Mouse (Mus musculus): Measurements from ENCODE around the gene Faah.

DNA sequence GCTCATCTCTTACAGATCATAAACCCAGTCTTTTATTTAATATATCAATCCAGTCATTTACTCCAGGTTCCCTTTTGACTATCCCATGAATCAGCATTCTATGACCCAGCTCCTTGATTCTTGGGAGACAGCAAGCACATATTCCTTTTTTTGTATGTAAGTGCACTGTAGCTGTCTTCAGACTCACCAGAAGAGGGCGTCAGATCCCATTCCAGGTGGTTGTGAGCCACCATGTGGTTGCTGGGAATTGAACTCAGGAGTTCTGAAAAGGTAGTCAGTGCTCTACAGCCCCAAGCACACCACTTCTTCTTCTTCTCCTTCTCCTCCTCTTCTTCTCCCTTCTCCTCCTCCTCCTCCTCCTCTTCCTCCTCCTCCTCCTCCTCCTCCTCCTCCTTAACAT lies 39.8 kb upstream of the Faah start:
- TF ChIP-seq CTCF (conservative IDR thresholded peaks at IDR 0.05; ENCODE audit: insufficient read depth, insufficient read length, low read depth, low read length) (no peak), POLR2A (IDR thresholded peaks at IDR 0.05; ENCODE audit: low read depth, low read length) (no peak)
